Mouse (Mus musculus) liver, postnatal 0 days (tissue): ENCODE measurements at regions not wholly inside any gene's neighbourhood (a gene's known extent, or its start where the extent isn't known, plus 50 kb on each side); places are given as distances from the start of the nearest gene placed in this dataset.

Experiments used
- CTCF ChIP-seq: sonication (generic); IDR thresholded peaks from 2 replicates; pipeline ENCODE4 v1.5.1; 2016; ENCODE audit warnings: antibody characterized with exemption, low read depth
- EP300 ChIP-seq: IDR thresholded peaks from 2 replicates; pipeline ENCODE4 v1.6.1; 2016; ENCODE audit warnings: antibody characterized with exemption, low read depth, mild to moderate bottlenecking

DNA sequence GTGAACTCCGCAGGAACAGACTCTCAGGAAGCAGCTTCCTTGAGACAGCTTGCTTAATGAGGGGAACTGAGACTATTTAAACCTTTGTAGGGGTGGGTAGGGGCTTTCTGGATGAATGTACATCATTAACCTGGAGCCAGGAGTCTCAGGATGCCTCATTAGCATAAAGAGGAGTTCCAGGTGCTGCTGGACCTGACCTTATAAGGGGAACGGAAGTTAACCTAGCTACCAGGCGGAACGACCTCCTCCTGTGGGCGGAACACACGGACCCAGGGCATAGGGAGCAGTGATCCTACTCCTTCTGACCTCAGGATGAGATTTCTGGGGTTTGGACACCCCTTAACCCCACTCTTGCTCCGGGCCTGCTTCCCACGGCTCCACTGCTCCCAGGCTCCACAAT is 417.6 kb upstream of the Smim15 start:
- no peak for TF ChIP-seq CTCF
- no peak for TF ChIP-seq EP300
